Mouse (Mus musculus) hindbrain, embryonic 15.5 days (tissue): ENCODE measurements around the gene Ctxn2. TPM values are rescaled to one million over a fixed set of nuclear protein-coding genes. Genes with fewer than 3 reads are reported as not detected.

ENCODE experiments used
- ATAC-seq: fragments of 200-750 bp; cut with Nextera tagmentation; 2 replicates; pipeline ENCODE4 v1.8.0; 2017; ENCODE audit warnings: low read depth, moderate number of reproducible peaks, moderate TSS enrichment; ENCODE audit not compliant: low FRiP score
- H3K27ac ChIP-seq: fragments of 300-500 bp; sonication (generic); replicated peaks from 2 replicates; pipeline ENCODE4 v1.5.1; 2015; ENCODE audit warnings: mild to moderate bottlenecking, inconsistent platforms
- H3K27me3 ChIP-seq: fragments of 300-500 bp; sonication (generic); 2 replicates; pipeline ENCODE4 v1.6.1; 2015; ENCODE audit warnings: control low read depth, inconsistent platforms
- H3K36me3 ChIP-seq: fragments of 300-500 bp; sonication (generic); 2 replicates; pipeline ENCODE4 v1.6.1; 2015; ENCODE audit warnings: control low read depth, inconsistent platforms
- H3K4me1 ChIP-seq: fragments of 300-500 bp; sonication (generic); replicated peaks from 2 replicates; pipeline ENCODE4 v1.6.1; 2015; ENCODE audit warnings: control low read depth, inconsistent platforms
- H3K4me2 ChIP-seq: fragments of 300-500 bp; sonication (generic); 2 replicates; pipeline ENCODE4 v1.6.1; 2015; ENCODE audit warnings: moderate library complexity, mild to moderate bottlenecking, inconsistent platforms
- H3K4me3 ChIP-seq: fragments of 300-500 bp; sonication (generic); 2 replicates; pipeline ENCODE4 v1.5.1; 2015; ENCODE audit warnings: mild to moderate bottlenecking, inconsistent platforms
- H3K9ac ChIP-seq: fragments of 300-500 bp; sonication (generic); 2 replicates; pipeline ENCODE4 v1.6.1; 2015; ENCODE audit warnings: inconsistent platforms
- H3K9me3 ChIP-seq: fragments of 300-500 bp; sonication (generic); 2 replicates; pipeline ENCODE4 v1.6.1; 2016; ENCODE audit warnings: control low read depth, inconsistent platforms
- WGBS: fragments of 180-500 bp; shearing (Covaris S2); methylation state at CpG from one replicate; pipeline ENCODE4 v1.1.7; 2015; 5-methylcytosine and 5-hydroxymethylcytosine counted together
- polyA plus RNA-seq: library from polyadenylated mRNA; unstranded; fragments of >200 nt; fragmentation: Nextera tagmentation; extraction: Ambion mirVana; gene quantifications from 2 replicates; pipeline ENCODE4 v1.2.1, GENCODE M21; 2015

Ctxn2 gene
- polyA plus RNA-seq, 1 experiment from 2014 or later, result 16.4 TPM

- Histone ChIP-seq H3K4me2 (no peak overlapping the region), H3K9me3 (no peaks in the 10 kb centered on the region), H3K36me3 (no peaks in the 10 kb centered on the region), H3K27me3 (no peaks in the 10 kb centered on the region), H3K9ac (no peak overlapping the region), H3K4me3 (no peak overlapping the region), H3K27ac (no peak overlapping the region), H3K4me1 (0 out of 2 replicates have a peak, but pooled peaks cover 7% of the 10 kb centered on the region)
- no peak for ATAC-seq
- WGBS, result 35% methylated on average over 4 of the region's 4 CpGs
Measured at GRCm38 (mm10) chr2:125134113-125134512, 2.4 kb upstream of the Ctxn2 start.

GRCm38 (mm10) chr2:125136846-125137245, 354 bp downstream of the Ctxn2 start:
- H3K36me3 ChIP-seq, result no peaks in the 10 kb centered on the region
- H3K27ac ChIP-seq, result peak overlapping the region; percentile 87
- H3K4me2 ChIP-seq, result peak overlapping the region; percentile 72
- H3K4me1 ChIP-seq, result 0 out of 2 replicates have a peak, but pooled peaks cover 7% of the 10 kb centered on the region
- no peak for ATAC-seq
- peak overlapping the region; percentile 46 for H3K9ac ChIP-seq
- WGBS, result 26% methylated on average over 7 of the region's 7 CpGs
- no peaks in the 10 kb centered on the region for H3K27me3 ChIP-seq
- no peaks in the 10 kb centered on the region for H3K9me3 ChIP-seq
- peak overlapping the region; percentile 49 for H3K4me3 ChIP-seq

- Histone ChIP-seq H3K4me1 (no peaks in the 10 kb centered on the region), H3K4me3 (no peak overlapping the region), H3K9me3 (no peaks in the 10 kb centered on the region), H3K9ac (no peak overlapping the region), H3K4me2 (no peak overlapping the region), H3K27ac (no peak overlapping the region), H3K36me3 (no peaks in the 10 kb centered on the region), H3K27me3 (no peaks in the 10 kb centered on the region)
- ATAC-seq, result no peak
Measured at GRCm38 (mm10) chr2:125142336-125142735, 5.8 kb downstream of the Ctxn2 start.

- Histone ChIP-seq H3K9me3 (no peaks in the 10 kb centered on the region), H3K27ac (no peak within 1 kb of the TSS), H3K4me2 (no peak within 1 kb of the TSS), H3K36me3 (no peaks in the 10 kb centered on the region), H3K4me3 (no peak within 1 kb of the TSS), H3K4me1 (peaks cover 4% of the 10 kb centered on the region; the same call in 1 of the 2 replicates), H3K27me3 (no peaks in the 10 kb centered on the region), H3K9ac (no peak within 1 kb of the TSS)
- 90% methylated on average over 6 of the region's 6 CpGs for WGBS
- no peak for ATAC-seq
Measured at GRCm38 (mm10) chr2:125152388-125152787, 15.9 kb downstream of the Ctxn2 start, which contains the start of gene Slc12a1. Gene Slc12a1 (plus strand): TSS chr2:125152505.

GRCm38 (mm10) chr2:125154294-125154693, 17.8 kb downstream of the Ctxn2 start:
- no peak overlapping the region for H3K4me2 ChIP-seq
- peaks cover 4% of the 10 kb centered on the region; the same call in 1 of the 2 replicates for H3K4me1 ChIP-seq
- no peak overlapping the region for H3K27ac ChIP-seq
- H3K36me3 ChIP-seq, result no peaks in the 10 kb centered on the region
- H3K4me3 ChIP-seq, result no peak overlapping the region
- no peak overlapping the region for H3K9ac ChIP-seq
- no peak for ATAC-seq
- 78% methylated on average over 9 of the region's 9 CpGs for WGBS
- no peaks in the 10 kb centered on the region for H3K27me3 ChIP-seq
- H3K9me3 ChIP-seq, result no peaks in the 10 kb centered on the region

- ATAC-seq, result no peak
- H3K27me3 ChIP-seq, result no peaks in the 10 kb centered on the region
- H3K4me3 ChIP-seq, result no peak overlapping the region
- no peak overlapping the region for H3K9ac ChIP-seq
- no peaks in the 10 kb centered on the region for H3K9me3 ChIP-seq
- no peak overlapping the region for H3K27ac ChIP-seq
- H3K4me1 ChIP-seq, result peaks cover 4% of the 10 kb centered on the region; the same call in 1 of the 2 replicates
- no peak overlapping the region for H3K4me2 ChIP-seq
- WGBS, result 31% methylated on average over 2 of the region's 2 CpGs
- H3K36me3 ChIP-seq, result no peaks in the 10 kb centered on the region
Measured at GRCm38 (mm10) chr2:125155504-125155903, 19.0 kb downstream of the Ctxn2 start.

- H3K4me1 ChIP-seq, result no peaks in the 10 kb centered on the region
- no peaks in the 10 kb centered on the region for H3K36me3 ChIP-seq
- no peak overlapping the region for H3K4me3 ChIP-seq
- H3K27me3 ChIP-seq, result no peaks in the 10 kb centered on the region
- no peaks in the 10 kb centered on the region for H3K9me3 ChIP-seq
- ATAC-seq, result no peak
- no peak overlapping the region for H3K4me2 ChIP-seq
- H3K27ac ChIP-seq, result no peak overlapping the region
- 34% methylated on average over 4 of the region's 4 CpGs for WGBS
- H3K9ac ChIP-seq, result no peak overlapping the region
Measured at GRCm38 (mm10) chr2:125162012-125162470, 25.5 kb downstream of the Ctxn2 start.

- no peak overlapping the region for H3K4me2 ChIP-seq
- no peaks in the 10 kb centered on the region for H3K9me3 ChIP-seq
- no peak overlapping the region for H3K9ac ChIP-seq
- H3K27ac ChIP-seq, result no peak overlapping the region
- no peaks in the 10 kb centered on the region for H3K36me3 ChIP-seq
- ATAC-seq, result no peak
- H3K4me1 ChIP-seq, result no peaks in the 10 kb centered on the region
- WGBS, result 84% methylated on average over 7 of the region's 7 CpGs
- H3K27me3 ChIP-seq, result no peaks in the 10 kb centered on the region
- H3K4me3 ChIP-seq, result no peak overlapping the region
Measured at GRCm38 (mm10) chr2:125178225-125178798, 41.8 kb downstream of the Ctxn2 start.

- Histone ChIP-seq H3K9ac (no peak overlapping the region), H3K36me3 (no peaks in the 10 kb centered on the region), H3K4me1 (no peaks in the 10 kb centered on the region), H3K4me3 (no peak overlapping the region), H3K9me3 (no peaks in the 10 kb centered on the region), H3K4me2 (no peak overlapping the region), H3K27ac (no peak overlapping the region), H3K27me3 (no peaks in the 10 kb centered on the region)
- 69% methylated on average over 11 of the region's 11 CpGs for WGBS
- no peak for ATAC-seq
Measured at GRCm38 (mm10) chr2:125187904-125188303, 51.4 kb downstream of the Ctxn2 start.

- 4% methylated on average over 2 of the region's 2 CpGs for WGBS
- H3K27me3 ChIP-seq, result no peaks in the 10 kb centered on the region
- H3K9ac ChIP-seq, result no peak overlapping the region
- H3K4me3 ChIP-seq, result no peak overlapping the region
- no peak for ATAC-seq
- H3K4me1 ChIP-seq, result no peaks in the 10 kb centered on the region
- H3K9me3 ChIP-seq, result no peaks in the 10 kb centered on the region
- no peak overlapping the region for H3K4me2 ChIP-seq
- H3K27ac ChIP-seq, result no peak overlapping the region
- H3K36me3 ChIP-seq, result no peaks in the 10 kb centered on the region
Measured at GRCm38 (mm10) chr2:125189197-125189596, 52.7 kb downstream of the Ctxn2 start.

- no peak for ATAC-seq
Measured at GRCm38 (mm10) chr2:125192905-125193304, 56.4 kb downstream of the Ctxn2 start.

GRCm38 (mm10) chr2:125196771-125197170, 60.3 kb downstream of the Ctxn2 start:
- Histone ChIP-seq H3K9me3 (no peaks in the 10 kb centered on the region), H3K27me3 (no peaks in the 10 kb centered on the region), H3K4me3 (no peak overlapping the region), H3K9ac (no peak overlapping the region), H3K27ac (no peak overlapping the region), H3K4me2 (no peak overlapping the region), H3K36me3 (no peaks in the 10 kb centered on the region), H3K4me1 (no peaks in the 10 kb centered on the region)
- no peak for ATAC-seq
- 50% methylated on average over 7 of the region's 7 CpGs for WGBS

More at GRCm38 (mm10) chr2:125192905-125193304, 56.4 kb downstream of the Ctxn2 start:
- H3K9ac ChIP-seq, result no peak overlapping the region
- H3K27ac ChIP-seq, result no peak overlapping the region
- H3K27me3 ChIP-seq, result no peaks in the 10 kb centered on the region
- no peak overlapping the region for H3K4me3 ChIP-seq
- no peak overlapping the region for H3K4me2 ChIP-seq
- no peaks in the 10 kb centered on the region for H3K36me3 ChIP-seq
- H3K9me3 ChIP-seq, result no peaks in the 10 kb centered on the region
- no peaks in the 10 kb centered on the region for H3K4me1 ChIP-seq
